Mouse (Mus musculus) spleen, adult 10 weeks (tissue): ENCODE results near the gene Emp3. TPM values are rescaled to one million over a fixed set of nuclear protein-coding genes. Genes with fewer than 3 reads are reported as not detected.

Source experiments
- polyA plus RNA-seq: library from polyadenylated mRNA; stranded (reverse); fragments of 350-450 nt; fragmentation: Illumina TruSeq; extraction: RNeasy Lipid Tissue Mini Kit (QIAGEN cat#74804); gene quantifications from one replicate; pipeline ENCODE4 v1.2.3, GENCODE M21; 2015; ENCODE audit warnings: low replicate concordance; ENCODE audit not compliant: insufficient read depth

Emp3 gene
- 90.7 TPM for polyA plus RNA-seq

GRCm38 (mm10) chr7:45921242-45921621 lies at the start of gene Emp3:
Gene Emp3 (minus strand): TSS chr7:45921404.

GRCm38 (mm10) chr7:45923762-45924428 lies 2.7 kb upstream of the Emp3 start, which contains the start of gene Ccdc114:
Gene Ccdc114 (plus strand): TSS chr7:45924072.

GRCm38 (mm10) chr7:45896517-45897257 lies 24.5 kb downstream of the Emp3 start, which contains the start of the genes Syngr4 and Tmem143:
Gene Syngr4 (minus strand): TSS chr7:45896714.
Gene Tmem143 (plus strand): TSS chr7:45896941.

GRCm38 (mm10) chr7:45878278-45878677 lies 42.9 kb downstream of the Emp3 start, which contains the start of gene Grin2d:
Gene Grin2d (minus strand): TSS chr7:45878378.

GRCm38 (mm10) chr7:45872624-45873023 lies 48.6 kb downstream of the Emp3 start, which contains the start of gene Kdelr1:
Gene Kdelr1 (plus strand): TSS chr7:45872772.

Other genes starting within 250 kb of the Emp3 start
- gene Ntn5, start 237.4 kb downstream of the Emp3 start, polyA plus RNA-seq, result not detected
- gene Sec1, start 227.0 kb downstream of the Emp3 start, polyA plus RNA-seq, result 0.12 TPM
- gene Car11, start 221.6 kb downstream of the Emp3 start, polyA plus RNA-seq, result 0.83 TPM
- 14.8 TPM for gene Dbp, start 216.3 kb downstream of the Emp3 start, polyA plus RNA-seq
- 565 TPM for gene Rpl18, start 205.9 kb downstream of the Emp3 start, polyA plus RNA-seq
- 5.7 TPM for gene Sphk2, start 203.4 kb downstream of the Emp3 start, polyA plus RNA-seq
- gene Fam83e, start 200.2 kb downstream of the Emp3 start, polyA plus RNA-seq, result 0.17 TPM
- not detected for gene Spaca4, start 195.6 kb downstream of the Emp3 start, polyA plus RNA-seq
- not detected for gene Lmtk3, start 137.7 kb downstream of the Emp3 start, polyA plus RNA-seq
- 0.25 TPM for gene Sult2b1, start 136.7 kb downstream of the Emp3 start, polyA plus RNA-seq
- 52.5 TPM for gene Cyth2, start 106.8 kb downstream of the Emp3 start, polyA plus RNA-seq
- gene Kcnj14, start 96.6 kb downstream of the Emp3 start, polyA plus RNA-seq, result not detected
- gene Grwd1, start 90.5 kb downstream of the Emp3 start, polyA plus RNA-seq, result 9.6 TPM
- gene Kdelr1, start 48.6 kb downstream of the Emp3 start, polyA plus RNA-seq, result 76.4 TPM
- 0.11 TPM for gene Grin2d, start 43.0 kb downstream of the Emp3 start, polyA plus RNA-seq
- not detected for gene Syngr4, start 24.7 kb downstream of the Emp3 start, polyA plus RNA-seq
- 2.7 TPM for gene Tmem143, start 24.5 kb downstream of the Emp3 start, polyA plus RNA-seq
- gene Ccdc114, start 2.7 kb upstream of the Emp3 start, polyA plus RNA-seq, result 2.7 TPM
- gene Abcc6, start 108.9 kb upstream of the Emp3 start, polyA plus RNA-seq, result not detected
- 17.6 TPM for gene Nomo1, start 112.3 kb upstream of the Emp3 start, polyA plus RNA-seq
- gene Kcnj11, start 179.4 kb upstream of the Emp3 start, polyA plus RNA-seq, result not detected